Mouse (Mus musculus) stomach, postnatal 0 days (tissue): ENCODE measurements around the gene E130114P18Rik.

Experiments used
- CTCF ChIP-seq: IDR thresholded peaks from 2 replicates; pipeline ENCODE4 v1.5.1; 2016; ENCODE audit warnings: antibody characterized with exemption, low read depth, mild to moderate bottlenecking, moderate library complexity
- EP300 ChIP-seq: optimal IDR thresholded peaks from 2 replicates; pipeline ENCODE3; 2016; ENCODE audit warnings: antibody characterized with exemption

DNA sequence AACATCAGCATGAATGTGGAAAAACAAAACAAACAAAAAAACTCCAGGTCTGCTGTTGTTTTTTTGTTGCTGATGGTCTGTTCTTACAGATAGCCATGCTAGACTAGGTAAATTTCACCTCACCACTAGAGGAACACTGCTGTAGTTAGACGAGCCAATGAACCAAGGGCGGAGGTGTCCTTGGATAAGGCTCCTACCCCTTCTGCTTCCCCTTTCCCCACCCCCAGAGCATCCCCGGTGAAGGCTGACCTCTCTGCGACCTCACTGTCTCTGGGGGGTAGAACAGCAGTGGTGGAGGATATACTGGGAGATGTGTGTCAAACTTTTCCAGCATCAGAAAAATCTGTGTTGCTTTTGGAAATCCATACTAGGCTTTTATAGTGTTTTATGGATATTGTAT is 13.3 kb downstream of the E130114P18Rik start:
- TF ChIP-seq CTCF (no peak), EP300 (no peak)
